13 mouse cellular contexts compared by ENCODE assay signal in the genomic region with DNA sequence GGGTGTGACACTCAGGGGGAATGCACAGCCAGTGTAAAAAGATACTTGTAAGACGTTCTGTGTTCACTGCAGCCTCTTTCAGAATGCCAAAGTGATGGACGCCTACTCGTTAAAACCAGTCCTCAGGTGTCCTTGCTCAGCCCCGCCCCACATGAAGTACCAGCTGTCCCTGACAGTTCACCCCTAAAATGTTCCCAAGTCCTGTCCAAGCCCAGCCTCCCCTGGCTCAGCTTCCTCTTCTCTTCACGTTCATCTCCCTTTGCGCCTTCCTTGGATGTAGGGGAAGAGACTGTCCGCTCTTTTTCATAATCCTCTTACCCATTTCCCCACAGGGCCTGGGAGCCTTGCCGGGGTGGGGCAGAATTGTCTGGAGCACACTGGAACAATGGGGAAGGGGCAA.
DNase-seq lines count a peak whose midpoint lies in the region; ATAC-seq and TF ChIP-seq lines count a peak whose summit lies in the region.
"Had no signal": no experiment of that assay in that cellular context is flagged by ENCODE, and none has a peak within 500 bp of the region (broad histone marks: within the 10 kb centered on the region; RNA-seq: fewer than 3 reads in every experiment).

No protein-coding gene starts in this region.

- H3K79me2 ChIP-seq in liver, adult 2 months (ENCODE audit: control insufficient read depth, insufficient read depth, low read length): no peaks in the 10 kb centered on the region

- no peaks in the 10 kb centered on the region for H3K27me3 ChIP-seq in liver, adult 2 months (ENCODE audit: control insufficient read depth, insufficient read depth, low read length)
- no peaks in the 10 kb centered on the region for H3K27me3 ChIP-seq in liver, embryonic 12.5 days (replicated peaks)
- H3K27me3 ChIP-seq in stomach, embryonic 16.5 days (ENCODE audit: control insufficient read depth, insufficient read depth, low read length): no peaks in the 10 kb centered on the region

- H3K4me3 ChIP-seq in liver, adult 2 months (ENCODE audit: insufficient read depth, low read depth, low read length): no peak overlapping the region
- H3K4me3 ChIP-seq in liver, embryonic 12.5 days: no peak overlapping the region
- no peak overlapping the region for H3K4me3 ChIP-seq in stomach, embryonic 16.5 days (replicated peaks; ENCODE audit: low read length)

- H3K4me2 ChIP-seq in liver, embryonic 12.5 days: no peak overlapping the region
- H3K4me2 ChIP-seq in stomach, embryonic 16.5 days (ENCODE audit: low read depth, low read length): no peak overlapping the region

- no peak overlapping the region for H3K9ac ChIP-seq in liver, adult 2 months (ENCODE audit: low read depth, low read length)
- no peak overlapping the region for H3K9ac ChIP-seq in liver, embryonic 12.5 days
- no peak overlapping the region for H3K9ac ChIP-seq in stomach, embryonic 16.5 days (ENCODE audit: low read length)

- no peak for ATAC-seq in liver, embryonic 12.5 days
- no peak for ATAC-seq in stomach, embryonic 16.5 days (ENCODE audit: insufficient read depth, low FRiP score)
- ATAC-seq: inflammation-experienced regulatory T-cells, adult 6 months; midbrain, embryonic 16.5 days had no signal

- H3K9me3 ChIP-seq in liver, embryonic 12.5 days (replicated peaks): no peaks in the 10 kb centered on the region
- peaks cover 6% of the 10 kb centered on the region; the same call in 1 of the 2 replicates for H3K9me3 ChIP-seq in stomach, embryonic 16.5 days (replicated peaks; ENCODE audit: control insufficient read depth, low read length)

- H3K36me3 ChIP-seq in liver, adult 2 months (ENCODE audit: control insufficient read depth, insufficient read depth, low read length): no peaks in the 10 kb centered on the region
- H3K36me3 ChIP-seq in liver, embryonic 12.5 days: no peaks in the 10 kb centered on the region
- no peaks in the 10 kb centered on the region for H3K36me3 ChIP-seq in stomach, embryonic 16.5 days (ENCODE audit: control insufficient read depth, insufficient read depth, low read length)

- no peak for TF ChIP-seq POLR2A in liver, adult 2 months (IDR thresholded peaks at IDR 0.05; ENCODE audit: extremely low read depth, insufficient read depth, low read length)

- DNase-seq in heart, adult 18-20 months: peak; percentile 9 to 26
- no peak for DNase-seq in heart, postnatal 4 days
- no peak for DNase-seq in liver, adult 2 months (ENCODE audit: extremely low read depth, low read depth, low spot score)
- peak; percentile 18 to 27 for DNase-seq in gastrocnemius, adult 8-10 months (ENCODE audit: low spot score in 2 of 2)
- no peak for DNase-seq in thymus, postnatal 0 days (ENCODE audit: low spot score)
- DNase-seq: adrenal gland, adult 8-10 months; right cerebral cortex, postnatal 25 days; thymus, postnatal 4 days had no signal

- TF ChIP-seq CTCF in liver, adult 2 months (IDR thresholded peaks at IDR 0.05; ENCODE audit: low read depth, low read length): no peak

- WGBS in liver, adult 2 months: 87% methylated on average over 8 of the region's 8 CpGs
- 69% methylated on average over 8 of the region's 8 CpGs for WGBS in liver, embryonic 12.5 days (ENCODE audit: insufficient replicate concordance)
- 67% methylated on average over 8 of the region's 8 CpGs for WGBS in stomach, embryonic 16.5 days

- no peaks in the 10 kb centered on the region for H3K4me1 ChIP-seq in liver, adult 2 months (ENCODE audit: control insufficient read depth, insufficient read depth, low read length)
- no peaks in the 10 kb centered on the region for H3K4me1 ChIP-seq in liver, embryonic 12.5 days
- peaks cover 10% of the 10 kb centered on the region for H3K4me1 ChIP-seq in stomach, embryonic 16.5 days (ENCODE audit: control insufficient read depth, insufficient read depth, low read length)

- peak overlapping the region; percentile 43 for H3K27ac ChIP-seq in liver, adult 2 months (replicated peaks; ENCODE audit: insufficient read depth, low read depth, low read length)
- no peak overlapping the region for H3K27ac ChIP-seq in liver, embryonic 12.5 days
- H3K27ac ChIP-seq in stomach, embryonic 16.5 days (ENCODE audit: low read length): peak overlapping the region; percentile 26; the same call in 1 of the 2 replicates
- H3K27ac ChIP-seq: macrophage had no signal

Comparison
In these comparisons a context has a peak if more than half of its experiments do, and no peak if none do; other contexts are left out.
1. DNase-seq: peak in heart, adult 18-20 months (2 of 2) and gastrocnemius, adult 8-10 months (2 of 2); none in heart, postnatal 4 days (single experiment), liver, adult 2 months (single experiment) and thymus, postnatal 0 days (single experiment).